Comparison of ENCODE assay signal across 8 mouse cellular contexts in genomic region chr13:103096346-103097150, GRCm38 (mm10).
DNase-seq lines count a peak whose midpoint lies in the region; ATAC-seq and TF ChIP-seq lines count a peak whose summit lies in the region.

No protein-coding gene starts in this region.

- H3K9ac ChIP-seq in hindbrain, embryonic 15.5 days = peak overlapping the region; percentile 34
- peak overlapping the region; percentile 55 for H3K9ac ChIP-seq in lung, embryonic 16.5 days (ENCODE audit: low read length)

- TF ChIP-seq CTCF in gastrocnemius, adult 2 months (IDR thresholded peaks at IDR 0.05) = peak; percentile 29; the same call in 1 of the 2 replicates

- 7% methylated on average over 28 of the region's 28 CpGs for WGBS in hindbrain, embryonic 15.5 days
- WGBS in lung, embryonic 16.5 days = 2% methylated on average over 28 of the region's 28 CpGs

- H3K4me1 ChIP-seq in hindbrain, embryonic 15.5 days (replicated peaks) = peaks cover 18% of the 10 kb centered on the region
- peaks cover 3% of the 10 kb centered on the region; the same call in 1 of the 2 replicates for H3K4me1 ChIP-seq in lung, embryonic 16.5 days (replicated peaks; ENCODE audit: control insufficient read depth, insufficient read depth, low read length)

- peak overlapping the region; percentile 79 for H3K4me3 ChIP-seq in gastrocnemius, adult 2 months
- peak overlapping the region; percentile 50 for H3K4me3 ChIP-seq in hindbrain, embryonic 15.5 days
- H3K4me3 ChIP-seq in lung, embryonic 16.5 days (ENCODE audit: low read length) = peak overlapping the region; percentile 50

- H3K9me3 ChIP-seq in hindbrain, embryonic 15.5 days = no peaks in the 10 kb centered on the region
- no peaks in the 10 kb centered on the region for H3K9me3 ChIP-seq in lung, embryonic 16.5 days (ENCODE audit: control insufficient read depth, low read length)

- peak; percentile 55 for DNase-seq in adrenal gland, adult 2 months
- peak; percentile 51 for DNase-seq in gastrocnemius, adult 2 months
- peak; percentile 73 to 78 for DNase-seq in layer of hippocampus, postnatal 36 days
- peak; percentile 91 for DNase-seq in retina, postnatal 1 day

- H3K27ac ChIP-seq in gastrocnemius, adult 2 months = peak overlapping the region; percentile 62
- peak overlapping the region; percentile 64 for H3K27ac ChIP-seq in hindbrain, embryonic 15.5 days (replicated peaks)
- H3K27ac ChIP-seq in lung, embryonic 16.5 days (ENCODE audit: low read length) = peak overlapping the region; percentile 44

- no peaks in the 10 kb centered on the region for H3K36me3 ChIP-seq in hindbrain, embryonic 15.5 days
- H3K36me3 ChIP-seq in lung, embryonic 16.5 days (ENCODE audit: control insufficient read depth, insufficient read depth, low read length) = no peaks in the 10 kb centered on the region

- H3K27me3 ChIP-seq in hindbrain, embryonic 15.5 days = no peaks in the 10 kb centered on the region
- H3K27me3 ChIP-seq in lung, embryonic 16.5 days (ENCODE audit: control insufficient read depth, insufficient read depth, low read depth, low read length) = no peaks in the 10 kb centered on the region

- H3K4me2 ChIP-seq in hindbrain, embryonic 15.5 days = peak overlapping the region; percentile 95
- H3K4me2 ChIP-seq in lung, embryonic 16.5 days (ENCODE audit: low read depth, low read length) = peak overlapping the region; percentile 64

- intact Hi-C loops in gastrocnemius, adult 2 months (cut with DNase I) = no loop called here

- ATAC-seq in common myeloid progenitor, adult 5-6 weeks (replicated peaks; ENCODE audit: low read depth, poor library complexity, severe bottlenecking) = peak; percentile 83
- peak; percentile 94 for ATAC-seq in hindbrain, embryonic 15.5 days (ENCODE audit: low FRiP score, low read depth)
- peak; percentile 91 for ATAC-seq in lung, embryonic 16.5 days (ENCODE audit: low read depth)
- no peak for ATAC-seq in monocyte, adult 5-6 weeks (replicated peaks; ENCODE audit: insufficient number of reproducible peaks, low FRiP score, low TSS enrichment, poor library complexity, severe bottlenecking)
